Comparison of ENCODE assay signal across 31 mouse cellular contexts in genomic region chr1:185650926-185651325, GRCm38 (mm10).
A peak's percentile ranks its signal among the peaks of the same experiment; 100 is the strongest.
DNase-seq lines count a peak whose midpoint lies in the region; ATAC-seq and TF ChIP-seq lines count a peak whose summit lies in the region.
"Had no signal": no experiment of that assay in that cellular context is flagged by ENCODE, and none has a peak within 500 bp of the region (broad histone marks: within the 10 kb centered on the region; RNA-seq: fewer than 3 reads in every experiment).

No protein-coding gene starts in this region.

- no peak overlapping the region for H3K4me3 ChIP-seq in heart, embryonic 11.5 days (ENCODE audit: low read depth, low read length)
- H3K4me3 ChIP-seq in cerebellum, adult 2 months (replicated peaks; ENCODE audit: insufficient read depth, low read depth, low read length): no peak overlapping the region
- H3K4me3 ChIP-seq: erythroblast, embryonic 14.5 days; forebrain, embryonic 12.5 days; kidney, embryonic 15.5 days; layer of hippocampus, adult 2 months; left cerebral cortex, adult 2 months; limb, embryonic 12.5 days; liver, embryonic 15.5 days; lung, embryonic 15.5 days; midbrain, embryonic 10.5 days; midbrain, embryonic 15.5 days; neural tube, embryonic 15.5 days had no signal

- TF ChIP-seq POLR2A in cerebellum, adult 2 months (IDR thresholded peaks at IDR 0.05; ENCODE audit: borderline replicate concordance, insufficient read depth, low read length): no peak

- no peak overlapping the region for H3K9ac ChIP-seq in heart, embryonic 11.5 days (ENCODE audit: low read depth, low read length)
- H3K9ac ChIP-seq: forebrain, embryonic 12.5 days; forebrain, postnatal 0 days; kidney, embryonic 15.5 days; limb, embryonic 12.5 days; liver, embryonic 15.5 days; lung, embryonic 15.5 days; midbrain, embryonic 15.5 days; neural tube, embryonic 15.5 days had no signal

- peaks cover 8% of the 10 kb centered on the region; the same call in 1 of the 2 replicates for H3K4me1 ChIP-seq in heart, embryonic 11.5 days (ENCODE audit: control insufficient read depth, insufficient read depth, low read length)
- H3K4me1 ChIP-seq in cerebellum, adult 2 months (ENCODE audit: control insufficient read depth, insufficient read depth, low read length): no peaks in the 10 kb centered on the region
- H3K4me1 ChIP-seq: forebrain, embryonic 12.5 days; kidney, embryonic 15.5 days; limb, embryonic 12.5 days; liver, embryonic 15.5 days; midbrain, embryonic 10.5 days; midbrain, embryonic 15.5 days; neural tube, embryonic 15.5 days had no signal

- no peak overlapping the region for H3K27ac ChIP-seq in heart, embryonic 11.5 days (ENCODE audit: low read depth, low read length)
- H3K27ac ChIP-seq in cerebellum, adult 2 months (ENCODE audit: insufficient read depth, low read length): no peak overlapping the region
- H3K27ac ChIP-seq: forebrain, embryonic 12.5 days; kidney, embryonic 15.5 days; layer of hippocampus, adult 2 months; left cerebral cortex, adult 2 months; limb, embryonic 12.5 days; liver, embryonic 15.5 days; lung, embryonic 15.5 days; midbrain, embryonic 10.5 days; midbrain, embryonic 15.5 days; neural tube, embryonic 15.5 days had no signal

- no peak overlapping the region for H3K4me2 ChIP-seq in heart, embryonic 11.5 days
- H3K4me2 ChIP-seq: forebrain, embryonic 12.5 days; kidney, embryonic 15.5 days; limb, embryonic 12.5 days; liver, embryonic 15.5 days; lung, embryonic 15.5 days; midbrain, embryonic 15.5 days; neural tube, embryonic 15.5 days had no signal

- no peaks in the 10 kb centered on the region for H3K27me3 ChIP-seq in heart, embryonic 11.5 days (ENCODE audit: control insufficient read depth, insufficient read depth, low read length)
- H3K27me3 ChIP-seq in cerebellum, adult 2 months (ENCODE audit: control insufficient read depth, insufficient read depth, low read length): no peaks in the 10 kb centered on the region
- H3K27me3 ChIP-seq: CH12.LX; forebrain, embryonic 12.5 days; kidney, embryonic 15.5 days; limb, embryonic 12.5 days; liver, embryonic 15.5 days; lung, embryonic 15.5 days; midbrain, embryonic 15.5 days; neural tube, embryonic 15.5 days had no signal

- 18% methylated on average over 2 of the region's 2 CpGs for WGBS in heart, embryonic 11.5 days (ENCODE audit: insufficient replicate concordance)
- 85% methylated on average over 2 of the region's 2 CpGs for WGBS in cerebellum, adult 2 months

- peaks cover 2% of the 10 kb centered on the region; the same call in 1 of the 2 replicates for H3K9me3 ChIP-seq in heart, embryonic 11.5 days (replicated peaks; ENCODE audit: control insufficient read depth, low read length)
- H3K9me3 ChIP-seq: forebrain, embryonic 12.5 days; kidney, embryonic 15.5 days; limb, embryonic 12.5 days; liver, embryonic 15.5 days; lung, embryonic 15.5 days; midbrain, embryonic 10.5 days; midbrain, embryonic 15.5 days; neural tube, embryonic 15.5 days had no signal

- no peak for ATAC-seq in heart, embryonic 11.5 days (replicated peaks; ENCODE audit: insufficient number of reproducible peaks, low FRiP score, low TSS enrichment)
- ATAC-seq in CD4-positive, CD25-positive, alpha-beta regulatory T cell, adult 4 months: no peak
- ATAC-seq: activated CD4-positive, CD25-positive, alpha-beta regulatory T cell, adult 4 months; forebrain, postnatal 0 days; hindbrain, embryonic 16.5 days; midbrain, embryonic 15.5 days had no signal

- TF ChIP-seq CTCF in cerebellum, adult 2 months (IDR thresholded peaks at IDR 0.05; ENCODE audit: borderline replicate concordance, insufficient read depth, low read depth, low read length): no peak

- no peaks in the 10 kb centered on the region for H3K36me3 ChIP-seq in heart, embryonic 11.5 days (ENCODE audit: control insufficient read depth, insufficient read depth, low read length)
- H3K36me3 ChIP-seq: forebrain, embryonic 12.5 days; kidney, embryonic 15.5 days; limb, embryonic 12.5 days; liver, embryonic 15.5 days; lung, embryonic 15.5 days; midbrain, embryonic 10.5 days; midbrain, embryonic 15.5 days; neural tube, embryonic 15.5 days had no signal

- peak; percentile 32 to 71 for DNase-seq in heart, adult 18-20 months
- peak; percentile 34 for DNase-seq in testis, postnatal 14 days (ENCODE audit: low spot score)
- DNase-seq in testis, postnatal 10 days (ENCODE audit: low spot score): no peak
- DNase-seq in heart, adult 9 months (ENCODE audit: low spot score in 2 of 2): peak; percentile 68 to 69
- DNase-seq in cerebellum, adult 2 months: no peak
- DNase-seq: B cell, adult 2 months; cerebellum, adult 11-12 months; cerebellum, postnatal 14 days; forebrain, postnatal 0 days; gastrocnemius, postnatal 14 days; kidney, adult 18-20 months; kidney, postnatal 36 days; spleen, adult 18-20 months; thymus, adult 2 months; thymus, postnatal 36 days had no signal

Comparison
In these comparisons a context has a peak if more than half of its experiments do, and no peak if none do; other contexts are left out.
1. DNase-seq: peak in heart, adult 18-20 months (2 of 2), testis, postnatal 14 days (single experiment) and heart, adult 9 months (2 of 2); none in testis, postnatal 10 days (single experiment) and cerebellum, adult 2 months (0 of 2).